21 mouse cellular contexts compared by ENCODE assay signal in genomic region chr2:33617670-33618069, GRCm38 (mm10). TPM values are rescaled to one million over a fixed set of nuclear protein-coding genes. Genes with fewer than 3 reads are reported as not detected.
DNase-seq lines count a peak whose midpoint lies in the region; ATAC-seq and TF ChIP-seq lines count a peak whose summit lies in the region.
"Had no signal": no experiment of that assay in that cellular context is flagged by ENCODE, and none has a peak within 500 bp of the region (broad histone marks: within the 10 kb centered on the region; RNA-seq: fewer than 3 reads in every experiment).

No protein-coding gene starts in this region.

- H3K27me3 ChIP-seq in hindbrain, embryonic 12.5 days = peaks cover 80% of the 10 kb centered on the region
- H3K27me3 ChIP-seq in hindbrain, embryonic 10.5 days (ENCODE audit: insufficient read depth, poor library complexity, severe bottlenecking) = peaks cover 99% of the 10 kb centered on the region
- H3K27me3 ChIP-seq in limb, embryonic 12.5 days = peaks cover 74% of the 10 kb centered on the region
- no peaks in the 10 kb centered on the region for H3K27me3 ChIP-seq in stomach, postnatal 0 days (ENCODE audit: control insufficient read depth, insufficient read depth, low read length)

- H3K27ac ChIP-seq in hindbrain, embryonic 12.5 days = peak overlapping the region; percentile 94
- no peak overlapping the region for H3K27ac ChIP-seq in hindbrain, embryonic 10.5 days
- H3K27ac ChIP-seq in limb, embryonic 12.5 days = no peak overlapping the region
- H3K27ac ChIP-seq in stomach, postnatal 0 days (replicated peaks) = no peak overlapping the region
- H3K27ac ChIP-seq: gastrocnemius, adult 2 months; heart, adult 2 months; intestine, embryonic 15.5 days; kidney, postnatal 0 days; layer of hippocampus, adult 2 months; liver, embryonic 14.5 days had no signal

- peaks cover 40% of the 10 kb centered on the region for H3K4me1 ChIP-seq in hindbrain, embryonic 12.5 days
- peaks cover 74% of the 10 kb centered on the region for H3K4me1 ChIP-seq in hindbrain, embryonic 10.5 days (replicated peaks)
- H3K4me1 ChIP-seq in limb, embryonic 12.5 days (replicated peaks) = peaks cover 77% of the 10 kb centered on the region
- peaks cover 5% of the 10 kb centered on the region; the same call in 1 of the 2 replicates for H3K4me1 ChIP-seq in stomach, postnatal 0 days (replicated peaks; ENCODE audit: control insufficient read depth, insufficient read depth)

- ATAC-seq in hindbrain, embryonic 12.5 days (ENCODE audit: low FRiP score) = no peak
- 0 out of 2 replicates have a peak, but pooled peaks have one; percentile 14 for ATAC-seq in limb, embryonic 12.5 days (ENCODE audit: insufficient number of reproducible peaks, insufficient read depth, low FRiP score, low TSS enrichment, low read depth)
- peak; percentile 19; the same call in 1 of the 2 replicates for ATAC-seq in stomach, postnatal 0 days (ENCODE audit: low FRiP score, low TSS enrichment)
- ATAC-seq: intestine, embryonic 15.5 days had no signal

- peak overlapping the region; percentile 17 for H3K4me2 ChIP-seq in hindbrain, embryonic 12.5 days (replicated peaks)
- peak overlapping the region; percentile 73 for H3K4me2 ChIP-seq in limb, embryonic 12.5 days
- H3K4me2 ChIP-seq in stomach, postnatal 0 days (replicated peaks; ENCODE audit: low read depth) = no peak overlapping the region

- 0 out of 2 replicates have a peak overlapping the region, but pooled peaks have one; percentile 32 for H3K9ac ChIP-seq in hindbrain, embryonic 12.5 days
- H3K9ac ChIP-seq in limb, embryonic 12.5 days (replicated peaks) = no peak overlapping the region
- H3K9ac ChIP-seq in stomach, postnatal 0 days (ENCODE audit: low read length) = no peak overlapping the region
- H3K9ac ChIP-seq: intestine, embryonic 15.5 days; liver, embryonic 14.5 days had no signal

- DNase-seq in hindbrain, embryonic 10.5 days (ENCODE audit: low spot score) = no peak
- DNase-seq in right cerebral cortex, adult 18-20 months = peak; percentile 30
- DNase-seq in right cerebral cortex, postnatal 4 days = no peak
- DNase-seq in stomach, postnatal 0 days (ENCODE audit: low spot score) = no peak
- DNase-seq in spleen, postnatal 36 days (ENCODE audit: low spot score in 2 of 2) = no peak
- DNase-seq in heart, adult 9 months (ENCODE audit: low spot score in 2 of 2) = no peak
- DNase-seq: adrenal gland, adult 2 months; cerebellum, adult 8-10 months; gastrocnemius, adult 2 months; heart, adult 2 months; heart, postnatal 10 days; lung, postnatal 10 days; thymus, postnatal 25 days had no signal

- no peaks in the 10 kb centered on the region for H3K9me3 ChIP-seq in hindbrain, embryonic 12.5 days (replicated peaks)
- H3K9me3 ChIP-seq in hindbrain, embryonic 10.5 days = no peaks in the 10 kb centered on the region
- H3K9me3 ChIP-seq in limb, embryonic 12.5 days = no peaks in the 10 kb centered on the region
- no peaks in the 10 kb centered on the region for H3K9me3 ChIP-seq in stomach, postnatal 0 days (ENCODE audit: control insufficient read depth, low read length)
- H3K9me3 ChIP-seq: intestine, embryonic 15.5 days had no signal

- no peaks in the 10 kb centered on the region for H3K36me3 ChIP-seq in hindbrain, embryonic 12.5 days
- no peaks in the 10 kb centered on the region for H3K36me3 ChIP-seq in hindbrain, embryonic 10.5 days
- peaks cover 14% of the 10 kb centered on the region for H3K36me3 ChIP-seq in limb, embryonic 12.5 days
- no peaks in the 10 kb centered on the region for H3K36me3 ChIP-seq in stomach, postnatal 0 days (ENCODE audit: control insufficient read depth, insufficient read depth, low read length)
- H3K36me3 ChIP-seq: intestine, embryonic 15.5 days had no signal

- no peak overlapping the region for H3K4me3 ChIP-seq in hindbrain, embryonic 12.5 days
- H3K4me3 ChIP-seq in hindbrain, embryonic 10.5 days = no peak overlapping the region
- no peak overlapping the region for H3K4me3 ChIP-seq in limb, embryonic 12.5 days (replicated peaks)
- no peak overlapping the region for H3K4me3 ChIP-seq in stomach, postnatal 0 days (ENCODE audit: low read depth, low read length)
- H3K4me3 ChIP-seq: erythroblast, embryonic 14.5 days; gastrocnemius, adult 2 months; heart, adult 2 months had no signal

- TF ChIP-seq EP300 in stomach, postnatal 0 days (optimal IDR thresholded peaks at IDR 0.05) = no peak

- WGBS in hindbrain, embryonic 12.5 days = 65% methylated on average over 9 of the region's 9 CpGs
- 80% methylated on average over 9 of the region's 9 CpGs for WGBS in hindbrain, embryonic 10.5 days
- 67% methylated on average over 9 of the region's 9 CpGs for whole genome bisulfite sequencing in limb, embryonic 12.5 days
- WGBS in stomach, postnatal 0 days = 68% methylated on average over 9 of the region's 9 CpGs

- TF ChIP-seq CTCF in stomach, postnatal 0 days (IDR thresholded peaks at IDR 0.05; ENCODE audit: low read depth) = no peak

RNA-seq across cellular contexts. Expression of gene Lmx1b, which starts 22.6 kb away (rescaled TPM):
- polyA plus RNA-seq in hindbrain, embryonic 12.5 days (2016; fragmentation: Nextera tagmentation; extraction: Ambion mirVana) = 5.0 and 5.6 TPM in 2 replicates
- 2.5 and 7.7 TPM in 2 replicates for polyA plus RNA-seq in hindbrain, embryonic 10.5 days (2016; fragmentation: Nextera tagmentation; extraction: Ambion mirVana)
- 8.6 and 9.9 TPM in 2 replicates for polyA plus RNA-seq in limb, embryonic 12.5 days (2016; fragmentation: Nextera tagmentation; extraction: Ambion mirVana)
- polyA plus RNA-seq in stomach, postnatal 0 days (2015; fragmentation: Nextera tagmentation; extraction: Ambion mirVana) = 0.07 TPM in 1 of 2 replicates, not detected in the other
- polyA plus RNA-seq: adrenal gland, adult 2 months; erythroblast, embryonic 14.5 days; spleen, adult 2 months had no signal
